Mouse (Mus musculus) heart, postnatal 0 days (tissue): Measurements from ENCODE around the gene Trmt61a.

Source experiments
- CTCF ChIP-seq: IDR thresholded peaks from 2 replicates; pipeline ENCODE4 v1.5.1; 2016; ENCODE audit warnings: antibody characterized with exemption, control low read depth, low read depth
- EP300 ChIP-seq: IDR thresholded peaks from 2 replicates; pipeline ENCODE4 v1.6.1; 2016; ENCODE audit warnings: antibody characterized with exemption, low read depth

DNA sequence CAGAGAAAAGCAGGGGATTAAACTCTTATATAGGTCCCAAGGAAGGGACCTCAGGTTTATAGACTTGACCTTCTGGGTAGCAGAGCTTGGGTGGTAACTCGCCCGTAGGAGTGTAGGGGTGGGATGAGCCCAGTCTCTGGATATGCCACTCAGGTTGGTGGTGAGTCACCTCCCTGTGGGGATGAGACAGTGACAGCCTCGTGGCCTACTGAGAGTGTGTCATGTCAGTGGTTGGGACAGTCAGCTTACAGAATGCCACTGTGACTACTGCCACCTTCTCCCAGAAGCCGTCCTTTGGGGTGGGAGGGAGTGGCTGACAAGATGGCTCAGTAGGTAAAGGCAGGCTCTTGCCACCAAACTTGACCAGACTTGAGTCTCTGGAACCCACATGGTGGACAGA lies 8.5 kb downstream of the Trmt61a start:
- TF ChIP-seq CTCF = no peak
- no peak for TF ChIP-seq EP300
